Mouse (Mus musculus) midbrain, embryonic 10.5 days (tissue): ENCODE data around the gene Tomm20l. TPM values are rescaled to one million over a fixed set of nuclear protein-coding genes. Genes with fewer than 3 reads are reported as not detected.

ENCODE experiments used
- DNase-seq: peaks from one replicate; pipeline ENCODE4 v3.0.0-alpha.2; 2017; ENCODE audit warnings: low spot score
- H3K27ac ChIP-seq: fragments of 300-500 bp; sonication (generic); replicated peaks from 2 replicates; pipeline ENCODE4 v1.5.1; 2016; ENCODE audit warnings: mild to moderate bottlenecking
- H3K27me3 ChIP-seq: fragments of 300-500 bp; sonication (generic); 2 replicates; pipeline ENCODE4 v1.6.1; 2016; ENCODE audit warnings: low read depth, mild to moderate bottlenecking; ENCODE audit not compliant: poor library complexity, severe bottlenecking
- H3K36me3 ChIP-seq: fragments of 300-500 bp; sonication (generic); 2 replicates; pipeline ENCODE4 v1.6.1; 2016; ENCODE audit warnings: mild to moderate bottlenecking, moderate library complexity
- H3K4me1 ChIP-seq: fragments of 300-500 bp; sonication (generic); 2 replicates; pipeline ENCODE4 v1.6.1; 2016
- H3K4me3 ChIP-seq: fragments of 300-500 bp; sonication (generic); 2 replicates; pipeline ENCODE4 v1.5.1; 2016; ENCODE audit warnings: mild to moderate bottlenecking, moderate library complexity
- H3K9me3 ChIP-seq: fragments of 300-500 bp; sonication (generic); replicated peaks from 2 replicates; pipeline ENCODE4 v1.6.1; 2016; ENCODE audit warnings: mild to moderate bottlenecking
- WGBS: fragments of 180-500 bp; shearing (Covaris S2); methylation state at CpG from one replicate; pipeline ENCODE4 v1.1.7; 2016; 5-methylcytosine and 5-hydroxymethylcytosine counted together
- polyA plus RNA-seq: library from polyadenylated mRNA; unstranded; fragments of >200 nt; fragmentation: Nextera tagmentation; extraction: Ambion mirVana; gene quantifications from 2 replicates; pipeline ENCODE4 v1.2.1, GENCODE M21; 2016

Tomm20l gene
- polyA plus RNA-seq, 1 experiment from 2014 or later, result not detected

GRCm38 (mm10) chr12:71136130-71136973, 25.1 kb downstream of the Tomm20l start, which contains the start of the genes Timm9 and 2700049A03Rik:
Gene Timm9, minus strand, starts transcription at chr12:71136684.
Gene 2700049A03Rik, plus strand, starts transcription at chr12:71136848.
- no peaks in the 10 kb centered on the region for H3K27me3 ChIP-seq
- peak within 1 kb of the TSS; percentile 96 for H3K4me3 ChIP-seq
- H3K27ac ChIP-seq, result peak within 1 kb of the TSS; percentile 93
- under 1% methylated on average over 52 of the region's 52 CpGs for WGBS
- peaks cover 40% of the 10 kb centered on the region for H3K36me3 ChIP-seq
- H3K9me3 ChIP-seq, result no peaks in the 10 kb centered on the region
- peaks cover 36% of the 10 kb centered on the region for H3K4me1 ChIP-seq
- DNase-seq, result peak; percentile 80

DNA sequence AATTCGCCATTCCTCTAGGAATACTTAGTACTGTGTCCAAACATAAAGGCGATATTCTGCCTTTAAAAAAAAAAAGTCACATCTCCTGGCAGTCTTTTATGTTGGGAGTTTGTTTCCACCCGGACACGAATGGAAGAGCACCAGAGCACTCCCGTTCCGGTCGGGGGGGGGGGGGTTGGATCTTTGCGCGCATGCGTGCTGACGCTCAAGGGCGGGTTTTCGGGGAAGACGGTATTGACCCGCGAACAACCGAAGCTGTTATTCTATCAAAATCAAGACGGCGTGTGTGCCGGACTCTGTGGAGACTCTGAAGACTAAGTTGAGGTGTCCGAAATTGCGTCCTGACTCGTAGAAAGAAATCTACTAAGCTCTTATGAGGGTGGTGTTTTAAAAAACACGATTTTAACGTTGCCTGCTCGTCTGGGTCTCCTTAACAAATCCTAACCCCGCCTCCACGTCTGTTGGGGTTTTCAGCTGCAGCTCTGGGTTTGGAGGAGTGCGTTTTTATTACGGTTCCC, 25.8 kb downstream of the Tomm20l start:
- Histone ChIP-seq H3K4me1 (peaks cover 36% of the 10 kb centered on the region), H3K36me3 (peaks cover 40% of the 10 kb centered on the region), H3K27ac (peak overlapping the region; percentile 93), H3K4me3 (peak overlapping the region; percentile 96), H3K27me3 (no peaks in the 10 kb centered on the region), H3K9me3 (no peaks in the 10 kb centered on the region)
- DNase-seq, result peak; percentile 90
- WGBS, result under 1% methylated on average over 30 of the region's 30 CpGs

GRCm38 (mm10) chr12:71137686-71138085, 26.5 kb downstream of the Tomm20l start:
- WGBS, result 11% methylated on average over 11 of the region's 11 CpGs
- Histone ChIP-seq H3K27ac (peak overlapping the region; percentile 93), H3K4me1 (peaks cover 36% of the 10 kb centered on the region), H3K36me3 (peaks cover 40% of the 10 kb centered on the region), H3K9me3 (no peaks in the 10 kb centered on the region), H3K27me3 (no peaks in the 10 kb centered on the region), H3K4me3 (peak overlapping the region; percentile 96)
- DNase-seq, result no peak

- Histone ChIP-seq H3K36me3 (peaks cover 50% of the 10 kb centered on the region), H3K4me3 (peak overlapping the region; percentile 96; the same call in 1 of the 2 replicates), H3K9me3 (no peaks in the 10 kb centered on the region), H3K27ac (no peak overlapping the region), H3K27me3 (no peaks in the 10 kb centered on the region), H3K4me1 (peaks cover 36% of the 10 kb centered on the region)
- 79% methylated on average over 5 of the region's 5 CpGs for WGBS
- DNase-seq, result no peak
Measured at GRCm38 (mm10) chr12:71139258-71139828, 28.1 kb downstream of the Tomm20l start.

DNA sequence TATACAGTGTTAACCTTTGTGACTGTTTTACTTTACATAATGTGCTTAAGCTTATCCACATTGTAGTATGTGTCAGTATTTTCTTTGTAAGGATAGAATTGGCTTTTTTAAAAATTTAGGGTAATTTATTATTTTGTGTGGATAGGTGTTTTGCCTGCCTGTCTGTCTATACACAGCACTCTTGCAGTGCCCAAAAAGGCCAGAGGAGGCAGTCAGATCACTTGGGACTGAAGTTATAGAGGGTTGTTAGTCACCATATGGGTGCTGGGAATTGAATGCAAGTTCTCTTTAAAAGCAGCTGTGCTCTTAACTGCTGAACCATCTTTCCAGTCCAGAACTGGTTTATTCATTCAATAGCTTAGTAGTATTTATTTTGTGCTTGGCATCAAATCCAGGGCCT, 30.0 kb downstream of the Tomm20l start:
- no peaks in the 10 kb centered on the region for H3K27me3 ChIP-seq
- H3K36me3 ChIP-seq, result peaks cover 68% of the 10 kb centered on the region

GRCm38 (mm10) chr12:71147641-71148040, 36.4 kb downstream of the Tomm20l start:
- H3K36me3 ChIP-seq, result peaks cover 95% of the 10 kb centered on the region
- 89% methylated on average over 3 of the region's 3 CpGs for WGBS

More for the DNA sequence above, 30.0 kb downstream of the Tomm20l start:
- H3K4me3 ChIP-seq, result no peak overlapping the region
- no peak for DNase-seq
- H3K27ac ChIP-seq, result no peak overlapping the region
- H3K4me1 ChIP-seq, result peaks cover 22% of the 10 kb centered on the region
- no peaks in the 10 kb centered on the region for H3K9me3 ChIP-seq

DNA sequence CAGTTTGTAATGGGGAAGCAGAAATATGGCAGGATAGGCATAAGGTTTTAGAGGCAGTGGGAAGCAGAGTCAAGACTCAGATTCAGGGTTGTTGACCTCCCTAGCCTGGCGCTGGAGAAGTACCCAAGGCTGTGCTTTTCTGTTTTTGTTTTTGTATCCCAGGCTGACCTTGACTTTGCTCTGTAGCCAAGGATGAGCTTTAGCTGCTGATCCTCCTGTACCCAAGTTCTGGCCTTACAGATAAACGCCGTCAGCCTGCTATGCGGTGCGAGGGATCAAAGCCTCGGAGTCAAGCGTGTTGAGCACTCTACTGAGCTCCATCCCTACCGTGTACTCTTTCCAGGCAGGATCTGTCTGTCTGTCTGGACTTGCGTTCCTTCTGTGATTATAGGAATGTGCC, 37.6 kb downstream of the Tomm20l start:
- Histone ChIP-seq H3K9me3 (no peaks in the 10 kb centered on the region), H3K27me3 (no peaks in the 10 kb centered on the region), H3K4me1 (no peaks in the 10 kb centered on the region), H3K36me3 (peaks cover 94% of the 10 kb centered on the region), H3K27ac (no peak overlapping the region), H3K4me3 (no peak overlapping the region)
- 96% methylated on average over 9 of the region's 9 CpGs for WGBS
- DNase-seq, result no peak

More at GRCm38 (mm10) chr12:71147641-71148040, 36.4 kb downstream of the Tomm20l start:
- peak; percentile 24 for DNase-seq
- no peaks in the 10 kb centered on the region for H3K4me1 ChIP-seq
- no peaks in the 10 kb centered on the region for H3K27me3 ChIP-seq
- H3K4me3 ChIP-seq, result no peak overlapping the region
- H3K27ac ChIP-seq, result no peak overlapping the region
- H3K9me3 ChIP-seq, result no peaks in the 10 kb centered on the region

DNA sequence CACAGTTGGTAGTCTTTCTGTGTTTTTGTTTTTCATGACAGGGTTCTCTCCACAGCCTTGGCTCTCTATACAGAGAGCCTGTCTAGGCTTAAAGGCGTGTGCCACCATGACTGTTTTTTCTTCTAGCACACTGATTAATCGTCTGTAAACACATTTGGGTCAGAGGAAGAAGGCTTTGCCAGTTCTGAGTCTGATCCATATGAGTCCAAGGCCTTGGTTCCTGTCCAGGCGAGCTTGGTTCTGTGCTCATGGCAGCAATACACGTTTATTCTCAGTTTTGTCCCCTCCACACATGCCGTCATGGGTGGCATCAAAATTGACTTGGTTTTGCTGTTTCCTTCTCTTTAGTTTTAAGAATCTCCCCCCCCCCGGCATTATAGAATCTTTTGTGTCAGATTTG, 38.2 kb downstream of the Tomm20l start:
- Histone ChIP-seq H3K36me3 (peaks cover 94% of the 10 kb centered on the region), H3K27ac (no peak overlapping the region), H3K4me3 (no peak overlapping the region), H3K9me3 (no peaks in the 10 kb centered on the region), H3K27me3 (no peaks in the 10 kb centered on the region), H3K4me1 (no peaks in the 10 kb centered on the region)
- 88% methylated on average over 6 of the region's 6 CpGs for WGBS
- no peak for DNase-seq

DNA sequence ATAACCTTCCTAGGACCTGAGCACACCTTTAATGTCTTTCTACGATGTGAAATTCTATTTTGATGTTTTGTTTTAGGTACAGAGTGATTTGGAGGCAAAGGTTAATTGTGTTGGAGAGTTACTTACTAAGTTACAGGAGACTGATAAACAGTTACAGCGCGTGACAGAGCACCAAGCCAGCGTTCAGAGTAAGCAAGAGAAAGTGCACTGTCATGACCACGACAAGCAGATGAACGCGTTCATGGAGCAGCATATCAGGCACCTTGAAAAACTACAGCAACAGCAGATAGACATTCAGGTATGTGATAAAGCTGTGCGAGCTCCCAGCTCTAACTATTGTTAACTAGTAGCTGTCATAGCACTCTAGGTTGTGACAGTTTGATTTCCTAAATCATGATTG, 38.9 kb downstream of the Tomm20l start:
- Histone ChIP-seq H3K27me3 (no peaks in the 10 kb centered on the region), H3K9me3 (no peaks in the 10 kb centered on the region), H3K36me3 (peaks cover 94% of the 10 kb centered on the region), H3K27ac (no peak overlapping the region), H3K4me1 (no peaks in the 10 kb centered on the region), H3K4me3 (no peak overlapping the region)
- no peak for DNase-seq
- 95% methylated on average over 8 of the region's 8 CpGs for WGBS

DNA sequence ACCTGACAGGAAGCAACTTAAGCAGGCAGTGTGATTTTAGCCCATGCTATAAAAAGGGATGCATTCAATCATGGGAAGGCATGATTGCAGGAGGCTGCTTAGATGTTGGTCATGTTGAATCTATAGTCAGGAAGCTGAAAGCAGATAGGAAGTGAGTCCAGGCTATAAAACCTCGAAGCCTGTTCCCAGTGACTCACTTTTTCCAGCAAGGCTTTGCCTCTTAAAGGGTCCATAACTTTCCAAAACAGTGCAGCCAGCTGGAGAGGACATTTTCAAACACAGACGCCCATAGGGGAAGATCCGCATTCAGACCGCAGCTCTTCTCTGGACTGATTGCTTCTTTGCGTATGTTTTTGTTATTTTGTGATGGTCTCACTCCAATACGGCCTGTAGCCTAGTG, 43.8 kb downstream of the Tomm20l start:
- H3K27ac ChIP-seq, result no peak overlapping the region
- no peaks in the 10 kb centered on the region for H3K9me3 ChIP-seq
- H3K4me3 ChIP-seq, result no peak overlapping the region
- DNase-seq, result no peak
- H3K27me3 ChIP-seq, result no peaks in the 10 kb centered on the region
- peaks cover 96% of the 10 kb centered on the region for H3K36me3 ChIP-seq
- WGBS, result 96% methylated on average over 6 of the region's 6 CpGs
- no peaks in the 10 kb centered on the region for H3K4me1 ChIP-seq

DNA sequence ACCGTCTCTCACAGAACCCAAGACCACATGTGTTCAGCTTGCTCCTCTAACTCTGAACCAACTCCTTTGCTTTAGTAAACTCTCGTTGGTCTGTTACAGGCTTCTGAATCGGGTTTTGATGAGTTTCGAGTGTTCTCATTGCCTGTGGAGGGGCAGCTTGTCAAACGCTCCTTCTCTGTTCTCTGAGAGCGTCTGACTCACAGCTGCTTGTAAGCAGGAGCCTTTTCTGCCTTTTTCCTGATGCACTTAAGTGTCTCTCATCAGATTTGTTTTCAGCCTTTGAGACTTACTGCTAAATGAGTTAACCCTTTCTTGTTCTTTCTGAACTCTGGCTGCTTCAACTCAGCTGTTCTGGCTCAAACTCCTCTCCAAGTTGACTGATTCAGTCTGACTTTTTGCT, 46.7 kb downstream of the Tomm20l start:
- Histone ChIP-seq H3K27me3 (no peaks in the 10 kb centered on the region), H3K9me3 (no peaks in the 10 kb centered on the region), H3K4me3 (no peak overlapping the region), H3K4me1 (no peaks in the 10 kb centered on the region), H3K36me3 (peaks cover 98% of the 10 kb centered on the region), H3K27ac (no peak overlapping the region)
- no peak for DNase-seq
- WGBS, result 91% methylated on average over 6 of the region's 6 CpGs

DNA sequence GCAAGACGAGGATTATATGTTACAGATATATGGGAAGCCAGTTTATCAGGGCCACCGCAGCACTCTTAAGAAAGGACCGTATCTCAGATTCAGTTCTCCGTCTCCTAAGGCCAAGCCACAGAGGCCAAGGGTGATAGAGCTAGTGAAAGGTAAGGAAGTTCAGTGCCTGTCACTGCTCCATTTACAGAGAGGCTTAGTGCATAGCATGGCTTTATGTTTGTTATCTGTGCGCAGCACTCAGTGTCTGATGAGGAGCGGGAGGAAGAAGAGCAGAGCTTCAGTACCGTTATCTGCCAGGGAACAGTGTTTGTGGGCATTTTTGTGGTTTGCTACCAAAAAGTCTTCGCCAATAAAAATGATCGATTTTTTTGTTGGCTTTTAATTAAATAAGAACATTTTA, 53.2 kb downstream of the Tomm20l start:
- Histone ChIP-seq H3K36me3 (peaks cover 97% of the 10 kb centered on the region), H3K27me3 (no peaks in the 10 kb centered on the region), H3K4me3 (no peak overlapping the region), H3K4me1 (no peaks in the 10 kb centered on the region), H3K27ac (no peak overlapping the region), H3K9me3 (no peaks in the 10 kb centered on the region)
- no peak for DNase-seq
- WGBS, result 95% methylated on average over 9 of the region's 9 CpGs

DNA sequence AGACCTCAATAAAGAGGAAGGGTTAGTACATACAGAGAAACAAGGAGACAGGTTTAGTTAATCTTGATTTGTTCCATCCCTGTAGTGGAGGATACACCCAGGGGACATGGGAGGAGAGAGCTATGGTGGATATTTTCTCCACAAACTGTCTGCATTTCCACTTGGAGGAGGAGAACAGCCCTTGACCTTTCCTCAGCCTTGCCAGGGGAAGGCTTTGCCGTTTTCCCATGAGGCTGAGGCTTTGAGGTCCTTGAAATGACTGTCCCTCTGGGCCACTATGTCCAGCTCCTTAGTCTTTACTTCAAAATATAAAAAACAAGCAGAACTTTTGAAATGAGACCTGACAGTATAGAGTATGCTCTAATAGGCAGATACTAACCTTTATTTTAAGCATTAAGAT, 58.7 kb downstream of the Tomm20l start:
- WGBS, result 97% methylated on average over 1 of the region's 1 CpGs
- no peaks in the 10 kb centered on the region for H3K4me1 ChIP-seq
- H3K27me3 ChIP-seq, result no peaks in the 10 kb centered on the region
- no peak overlapping the region for H3K27ac ChIP-seq
- H3K9me3 ChIP-seq, result no peaks in the 10 kb centered on the region
- no peak overlapping the region for H3K4me3 ChIP-seq
- DNase-seq, result no peak
- peaks cover 95% of the 10 kb centered on the region for H3K36me3 ChIP-seq
